Mouse (Mus musculus) heart, adult 2 months (tissue): ENCODE results near the gene Clybl.

Experiments used
- CTCF ChIP-seq: fragments of 200-600 bp; IDR thresholded peaks from 2 replicates; pipeline ENCODE4 v1.8.1; 2022; ENCODE audit warnings: antibody characterized with exemption, mild to moderate bottlenecking, moderate library complexity
- EP300 ChIP-seq: fragments of 200-500 bp; IDR thresholded peaks from 2 replicates; pipeline ENCODE4 v1.6.1; 2011; ENCODE audit warnings: low read depth, low read length, control low read depth; ENCODE audit not compliant: insufficient read depth
- POLR2A ChIP-seq: fragments of 200-500 bp; IDR thresholded peaks from 2 replicates; pipeline ENCODE4 v1.6.1; 2011; ENCODE audit warnings: mild to moderate bottlenecking, low read depth, low read length, control low read depth; ENCODE audit not compliant: insufficient read depth

GRCm38 (mm10) chr14:122406541-122407219, 225.2 kb downstream of the Clybl start:
- no peak for TF ChIP-seq CTCF
- TF ChIP-seq POLR2A, result no peak
- TF ChIP-seq EP300, result no peak
